Mouse (Mus musculus): Measurements from ENCODE around the gene Faf2.

DNA sequence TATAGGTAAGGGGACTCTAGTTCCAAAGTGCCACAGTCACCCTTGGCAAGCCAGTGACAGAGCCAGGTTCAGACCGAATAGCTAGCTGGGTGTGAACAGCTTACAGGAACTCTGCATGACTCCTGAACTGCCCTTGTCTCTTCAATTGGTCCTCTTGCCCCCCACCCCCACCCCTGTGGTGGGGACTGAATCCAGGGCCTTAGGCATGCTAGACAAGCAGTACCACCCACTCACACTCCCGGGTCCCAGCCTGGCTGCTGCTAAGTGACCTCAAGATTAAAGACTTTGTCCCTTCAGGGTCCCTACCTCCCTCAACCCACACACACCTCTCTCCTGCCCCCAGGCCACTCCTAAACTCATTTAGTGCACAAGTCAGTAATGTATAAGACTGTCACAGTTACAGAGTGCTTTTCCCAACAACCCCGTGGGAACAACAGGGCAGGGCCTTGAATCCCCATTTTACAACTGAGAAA is 18.9 kb upstream of the Faf2 start:
- TF ChIP-seq SRF (IDR thresholded peaks at IDR 0.05; ENCODE audit: control insufficient read depth, insufficient read length, low read depth) (no peak), MAX (IDR thresholded peaks at IDR 0.05; ENCODE audit: low read depth) (no peak), MYOD1 (IDR thresholded peaks at IDR 0.05; ENCODE audit: control insufficient read depth in 1 of 3, insufficient read length in 2 of 3, low read depth in 2 of 3) (no peak), USF1 (IDR thresholded peaks at IDR 0.05; ENCODE audit: low read depth) (no peak), E2F4 (IDR thresholded peaks at IDR 0.05; ENCODE audit: insufficient read depth) (no peak), POLR2A (IDR thresholded peaks at IDR 0.05; ENCODE audit: insufficient read length, low read depth) (no peak)
